Mouse (Mus musculus) limb, embryonic 14.5 days (tissue): ENCODE results near the gene Bax. TPM values are rescaled to one million over a fixed set of nuclear protein-coding genes. Genes with fewer than 3 reads are reported as not detected.

ENCODE experiments used
- ATAC-seq: fragments of 200-750 bp; cut with Nextera tagmentation; 2 replicates; pipeline ENCODE4 v1.8.0; 2017; ENCODE audit warnings: low read depth, moderate number of reproducible peaks, moderate TSS enrichment; ENCODE audit not compliant: low FRiP score
- DNase-seq: peaks from one replicate; pipeline ENCODE4 v3.0.0-alpha.2; 2015; ENCODE audit warnings: low spot score
- H3K27ac ChIP-seq: fragments of 300-500 bp; sonication (generic); replicated peaks from 2 replicates; pipeline ENCODE4 v1.5.1; 2014; ENCODE audit warnings: low read depth, mild to moderate bottlenecking, low read length, moderate library complexity, mixed read lengths
- H3K27me3 ChIP-seq: fragments of 300-500 bp; sonication (generic); 2 replicates; pipeline ENCODE4 v1.6.1; 2014; ENCODE audit warnings: low read length, mixed read lengths; ENCODE audit not compliant: control insufficient read depth, insufficient read depth
- H3K36me3 ChIP-seq: fragments of 300-500 bp; sonication (generic); 2 replicates; pipeline ENCODE4 v1.6.1; 2014; ENCODE audit warnings: mild to moderate bottlenecking, low read length, moderate library complexity, mixed read lengths; ENCODE audit not compliant: control insufficient read depth, insufficient read depth
- H3K4me1 ChIP-seq: fragments of 300-500 bp; sonication (generic); 2 replicates; pipeline ENCODE4 v1.6.1; 2014; ENCODE audit warnings: antibody characterized with exemption, low read length, mixed read lengths; ENCODE audit not compliant: control insufficient read depth, insufficient read depth
- H3K4me2 ChIP-seq: fragments of 300-500 bp; sonication (generic); replicated peaks from 2 replicates; pipeline ENCODE4 v1.6.1; 2014; ENCODE audit warnings: low read depth, mild to moderate bottlenecking, low read length, moderate library complexity; ENCODE audit not compliant: severe bottlenecking
- H3K4me3 ChIP-seq: fragments of 300-500 bp; sonication (generic); replicated peaks from 2 replicates; pipeline ENCODE4 v1.5.1; 2014; ENCODE audit warnings: low read length
- H3K9ac ChIP-seq: fragments of 300-500 bp; sonication (generic); 2 replicates; pipeline ENCODE4 v1.6.1; 2014; ENCODE audit warnings: mild to moderate bottlenecking, low read depth, low read length, moderate library complexity; ENCODE audit not compliant: severe bottlenecking
- H3K9me3 ChIP-seq: fragments of 300-500 bp; sonication (generic); 2 replicates; pipeline ENCODE4 v1.6.1; 2016; ENCODE audit warnings: low read length; ENCODE audit not compliant: control insufficient read depth
- POLR2A ChIP-seq: fragments of 200-500 bp; IDR thresholded peaks from 2 replicates; pipeline ENCODE4 v1.8.0; 2012; ENCODE audit warnings: inconsistent platforms, mild to moderate bottlenecking, moderate library complexity, borderline replicate concordance; ENCODE audit not compliant: insufficient read depth, insufficient read length; ENCODE audit errors: extremely low read depth
- WGBS: fragments of 180-500 bp; shearing (Covaris S2); extraction: QIAGEN DNeasy Blood & Tissue Kit; methylation state at CpG from one replicate; pipeline ENCODE4 v1.1.7; 2014; 5-methylcytosine and 5-hydroxymethylcytosine counted together
- polyA plus RNA-seq, 2 experiments: library from polyadenylated mRNA; depleted of rRNA in 1 of 2; stranded (reverse) in 1 of 2; unstranded in 1 of 2; fragments of >200 nt; fragmentation: Nextera tagmentation in 1 of 2; extraction: Ambion mirVana in 1 of 2; gene quantifications; 2 replicates each; pipeline versions ENCODE4 v1.2.1 to v1.2.3; 2012 to 2014

Bax gene
- polyA plus RNA-seq, 2 experiments: 127 to 133 TPM

DNA sequence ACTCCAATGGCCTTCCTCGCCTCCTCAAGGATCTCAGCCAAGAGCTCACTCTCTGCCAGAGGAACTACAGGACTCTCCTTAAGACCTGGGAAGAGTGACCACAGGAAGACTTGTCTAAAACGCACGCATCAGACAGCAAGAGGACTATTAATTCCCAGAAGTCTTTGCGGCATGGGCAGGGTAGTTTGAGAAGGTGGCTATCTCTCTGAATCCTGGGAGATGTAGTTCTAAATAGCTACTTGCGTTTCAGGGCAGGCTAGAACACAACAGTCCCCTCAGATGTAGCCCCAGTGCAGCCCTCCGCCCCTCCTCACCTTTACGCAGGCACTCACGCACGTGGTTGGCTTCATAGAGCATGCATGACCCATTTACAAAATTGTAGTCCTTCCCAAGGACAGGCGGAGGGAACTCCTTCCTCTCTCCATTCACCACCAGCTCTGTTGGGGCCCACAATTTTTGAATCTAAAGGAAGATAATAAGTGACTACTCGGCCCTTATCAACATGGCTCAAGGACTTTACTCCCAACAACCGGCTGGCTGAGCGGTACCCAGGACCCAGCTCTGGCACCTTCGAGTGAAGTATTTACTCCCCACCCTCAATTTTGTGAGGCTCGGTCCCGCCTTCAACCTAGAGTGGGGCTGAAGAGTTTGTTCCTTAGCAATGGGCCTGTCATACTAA lies 8.7 kb upstream of the Bax start:
- Histone ChIP-seq H3K4me1 (no peaks in the 10 kb centered on the region), H3K9ac (peak overlapping the region; percentile 38; the same call in 1 of the 2 replicates), H3K27me3 (no peaks in the 10 kb centered on the region), H3K36me3 (0 out of 2 replicates have a peak, but pooled peaks cover 3% of the 10 kb centered on the region), H3K4me3 (peak overlapping the region; percentile 25; the same call in 1 of the 2 replicates), H3K4me2 (peak overlapping the region; percentile 41; the same call in 1 of the 2 replicates), H3K27ac (no peak overlapping the region), H3K9me3 (no peaks in the 10 kb centered on the region)
- WGBS: 64% methylated on average over 16 of the region's 16 CpGs
- DNase-seq (no peak), ATAC-seq (no peak)
- no peak for TF ChIP-seq POLR2A

DNA sequence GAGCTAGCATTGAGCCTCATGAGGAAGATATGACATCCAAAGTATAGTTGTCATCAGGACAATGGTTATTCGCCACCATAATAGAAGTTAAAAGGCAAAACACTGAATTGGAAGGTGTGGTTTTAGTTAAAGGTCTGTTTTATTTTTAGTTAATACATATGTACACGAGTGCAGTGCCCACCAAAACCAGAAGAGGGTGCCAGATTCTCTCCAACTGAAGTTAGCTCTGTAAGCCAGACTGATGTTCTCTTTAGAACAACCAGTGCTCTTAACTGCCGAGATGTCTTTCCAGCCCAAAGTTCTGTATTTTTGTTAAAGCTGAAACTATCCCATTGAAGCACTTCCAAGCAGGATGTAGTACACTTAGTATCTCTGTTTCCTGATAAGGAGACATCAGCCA lies 4.2 kb upstream of the Bax start:
- no peak overlapping the region for H3K27ac ChIP-seq
- no peaks in the 10 kb centered on the region for H3K36me3 ChIP-seq
- no peak for ATAC-seq
- no peak for TF ChIP-seq POLR2A
- H3K9me3 ChIP-seq: no peaks in the 10 kb centered on the region
- H3K4me1 ChIP-seq: peaks cover 2% of the 10 kb centered on the region; the same call in 1 of the 2 replicates
- H3K27me3 ChIP-seq: no peaks in the 10 kb centered on the region
- peak; percentile 88 for DNase-seq
- H3K9ac ChIP-seq: no peak overlapping the region
- H3K4me3 ChIP-seq: no peak overlapping the region
- 7% methylated on average over 3 of the region's 3 CpGs for WGBS
- no peak overlapping the region for H3K4me2 ChIP-seq

DNA sequence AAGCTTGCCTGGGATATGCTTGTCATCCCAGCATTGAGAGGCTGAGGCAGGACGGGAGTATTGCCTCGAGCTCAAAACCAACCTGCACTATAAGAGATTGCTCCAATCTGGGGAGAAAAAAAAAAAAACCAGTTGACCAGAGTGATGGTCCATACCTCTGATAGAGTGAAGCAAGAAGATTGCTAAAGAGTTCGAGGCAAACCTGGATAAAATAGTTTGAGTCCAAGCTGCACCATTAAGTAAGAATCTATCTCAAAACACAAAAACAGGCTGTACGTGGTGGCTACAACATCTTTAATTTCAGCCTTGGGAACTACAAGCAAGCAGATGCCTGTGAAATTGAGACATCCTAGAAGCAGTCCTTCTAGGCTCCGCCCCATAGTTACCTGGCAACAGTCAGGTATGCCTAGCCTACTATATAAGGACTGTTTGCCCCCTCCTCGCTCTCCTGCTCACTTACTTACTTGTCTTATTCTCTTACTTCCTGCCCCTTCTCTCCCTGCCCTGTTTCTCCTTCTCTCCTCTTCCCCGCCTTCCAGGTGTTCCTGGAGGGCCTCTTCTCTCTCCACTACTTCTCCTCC lies 482 bp upstream of the Bax start:
- no peak for TF ChIP-seq POLR2A
- Histone ChIP-seq H3K36me3 (peaks cover 27% of the 10 kb centered on the region), H3K4me2 (peak overlapping the region; percentile 84), H3K9ac (no peak overlapping the region), H3K27ac (no peak overlapping the region), H3K9me3 (no peaks in the 10 kb centered on the region), H3K27me3 (no peaks in the 10 kb centered on the region), H3K4me3 (peak overlapping the region; percentile 89), H3K4me1 (peaks cover 7% of the 10 kb centered on the region; the same call in 1 of the 2 replicates)
- no peak for ATAC-seq
- 32% methylated on average over 7 of the region's 7 CpGs for WGBS
- DNase-seq: no peak

DNA sequence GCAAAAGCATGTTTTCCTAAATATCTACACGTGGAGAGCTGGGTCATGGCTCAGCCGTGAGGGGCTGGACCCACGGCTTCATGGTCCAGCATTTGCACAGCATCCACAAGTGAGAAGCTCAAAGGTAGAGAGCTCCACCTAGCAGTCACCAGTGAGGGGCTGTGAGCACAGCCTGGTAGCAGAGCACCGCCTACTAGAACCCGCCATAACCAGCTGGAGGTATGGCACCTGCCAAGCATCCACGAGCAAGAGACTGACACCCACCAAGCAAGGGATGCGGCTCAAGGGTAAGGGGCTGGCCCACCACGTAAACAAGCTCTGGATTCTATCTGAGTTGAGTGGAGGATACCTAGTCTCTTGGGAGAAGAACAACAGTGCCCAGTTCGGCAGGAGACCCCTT lies 1.1 kb downstream of the Bax start:
- no peak overlapping the region for H3K27ac ChIP-seq
- no peak for ATAC-seq

DNA sequence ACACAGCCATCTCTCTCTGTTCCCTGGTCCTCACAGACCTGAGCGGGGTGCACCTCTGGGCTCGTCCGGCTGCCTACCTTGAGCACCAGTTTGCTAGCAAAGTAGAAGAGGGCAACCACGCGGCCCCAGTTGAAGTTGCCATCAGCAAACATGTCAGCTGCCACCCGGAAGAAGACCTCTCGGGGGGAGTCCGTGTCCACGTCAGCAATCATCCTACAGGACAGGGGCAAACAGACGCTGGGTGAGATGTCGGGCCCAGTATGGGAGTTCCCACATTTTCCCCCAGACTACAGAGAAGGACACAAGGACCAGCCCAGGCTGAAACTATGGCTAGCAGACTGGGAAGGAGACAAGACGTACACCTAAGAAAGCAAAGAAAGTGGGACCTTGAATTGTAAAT lies 1.6 kb downstream of the Bax start:
- ATAC-seq (no peak), DNase-seq (no peak)
- Histone ChIP-seq H3K4me2 (no peak overlapping the region), H3K36me3 (peaks cover 37% of the 10 kb centered on the region), H3K9me3 (no peaks in the 10 kb centered on the region), H3K27ac (no peak overlapping the region), H3K27me3 (no peaks in the 10 kb centered on the region), H3K4me3 (no peak overlapping the region), H3K4me1 (peaks cover 18% of the 10 kb centered on the region), H3K9ac (no peak overlapping the region)
- WGBS: 93% methylated on average over 12 of the region's 12 CpGs
- TF ChIP-seq POLR2A: no peak

More for the DNA sequence above, 1.1 kb downstream of the Bax start:
- Histone ChIP-seq H3K4me2 (peak overlapping the region; percentile 84), H3K9ac (no peak overlapping the region; the same call in 1 of the 2 replicates), H3K4me3 (peak overlapping the region; percentile 89; the same call in 1 of the 2 replicates), H3K4me1 (peaks cover 13% of the 10 kb centered on the region), H3K27me3 (no peaks in the 10 kb centered on the region), H3K36me3 (peaks cover 37% of the 10 kb centered on the region), H3K9me3 (no peaks in the 10 kb centered on the region)
- no peak for TF ChIP-seq POLR2A
- WGBS: 78% methylated on average over 9 of the region's 9 CpGs
- no peak for DNase-seq
